Comparison of ENCODE assay signal across 8 mouse cellular contexts in genomic region chr11:87421760-87422201, GRCm38 (mm10). TPM values are rescaled to one million over a fixed set of nuclear protein-coding genes. Genes with fewer than 3 reads are reported as not detected.
DNase-seq lines count a peak whose midpoint lies in the region; ATAC-seq and TF ChIP-seq lines count a peak whose summit lies in the region.

No protein-coding gene starts in this region.

- H3K36me3 ChIP-seq in forebrain, embryonic 12.5 days (replicated peaks), result no peaks in the 10 kb centered on the region
- no peaks in the 10 kb centered on the region for H3K36me3 ChIP-seq in midbrain, embryonic 11.5 days (ENCODE audit: control insufficient read depth, insufficient read depth, low read length)

- peaks cover 19% of the 10 kb centered on the region for H3K4me1 ChIP-seq in forebrain, embryonic 12.5 days
- H3K4me1 ChIP-seq in midbrain, embryonic 11.5 days (ENCODE audit: control insufficient read depth, insufficient read depth, low read length), result peaks cover 6% of the 10 kb centered on the region; the same call in 1 of the 2 replicates

- no peaks in the 10 kb centered on the region for H3K27me3 ChIP-seq in forebrain, embryonic 12.5 days
- H3K27me3 ChIP-seq in midbrain, embryonic 11.5 days (ENCODE audit: control insufficient read depth, insufficient read depth, low read length), result no peaks in the 10 kb centered on the region

- WGBS in forebrain, embryonic 12.5 days, result 33% methylated on average over 6 of the region's 6 CpGs
- WGBS in midbrain, embryonic 11.5 days, result 43% methylated on average over 6 of the region's 6 CpGs

- H3K9ac ChIP-seq in forebrain, embryonic 12.5 days, result peak overlapping the region; percentile 48
- peak overlapping the region; percentile 58 for H3K9ac ChIP-seq in midbrain, embryonic 11.5 days (ENCODE audit: low read length)

- intact Hi-C loops in gastrocnemius, adult 2 months (cut with DNase I), result loop anchor here (2.0 to 10.0 kb wide), 3 partner anchors 51 to 623 kb away; partner anchors contain the start of genes Mtmr4 and Srsf1

- no peak for TF ChIP-seq CTCF in gastrocnemius, adult 2 months (IDR thresholded peaks at IDR 0.05)

- H3K9me3 ChIP-seq in forebrain, embryonic 12.5 days, result no peaks in the 10 kb centered on the region
- no peaks in the 10 kb centered on the region for H3K9me3 ChIP-seq in midbrain, embryonic 11.5 days (ENCODE audit: control insufficient read depth, low read length)

- peak; percentile 40 for DNase-seq in gastrocnemius, adult 2 months
- no peak for DNase-seq in gastrocnemius, postnatal 4 days (ENCODE audit: low spot score in 2 of 2)
- peak; percentile 35 for DNase-seq in adipocyte (ENCODE audit: low spot score)
- peak; percentile 53 for DNase-seq in kidney, adult 9 months
- peak; percentile 87 for DNase-seq in midbrain, embryonic 11.5 days (ENCODE audit: low spot score, missing footprints)
- DNase-seq in spleen, adult 12 weeks (ENCODE audit: low spot score), result no peak
- DNase-seq in left cerebral cortex, adult 9 months (ENCODE audit: low spot score in 2 of 2), result no peak

- peak overlapping the region; percentile 72 for H3K4me3 ChIP-seq in gastrocnemius, adult 2 months
- H3K4me3 ChIP-seq in forebrain, embryonic 12.5 days (replicated peaks), result peak overlapping the region; percentile 31
- H3K4me3 ChIP-seq in midbrain, embryonic 11.5 days (ENCODE audit: low read depth, low read length), result peak overlapping the region; percentile 24; the same call in 1 of the 2 replicates

- ATAC-seq in forebrain, embryonic 12.5 days (ENCODE audit: low FRiP score), result no peak
- ATAC-seq in midbrain, embryonic 11.5 days (ENCODE audit: low FRiP score), result no peak

- H3K27ac ChIP-seq in gastrocnemius, adult 2 months, result peak overlapping the region; percentile 97
- H3K27ac ChIP-seq in forebrain, embryonic 12.5 days, result peak overlapping the region; percentile 80
- peak overlapping the region; percentile 58; the same call in 1 of the 2 replicates for H3K27ac ChIP-seq in midbrain, embryonic 11.5 days (ENCODE audit: low read depth, low read length)

- H3K4me2 ChIP-seq in forebrain, embryonic 12.5 days, result peak overlapping the region; percentile 51
- H3K4me2 ChIP-seq in midbrain, embryonic 11.5 days, result peak overlapping the region; percentile 46

RNA-seq across cellular contexts. Expression of gene Tex14, which starts 16.9 kb away (rescaled TPM):
- total RNA-seq in gastrocnemius, adult 2 months (2021), result not detected
- total RNA-seq in gastrocnemius, postnatal 4 days (2021), result 1 to 10 TPM; 1.0 to 1.3 TPM
- polyA plus RNA-seq in forebrain, embryonic 12.5 days (2016; fragmentation: Nextera tagmentation; extraction: Ambion mirVana), result 0.35 and 0.42 TPM in 2 replicates
- 0.21 and 0.30 TPM in 2 replicates for polyA plus RNA-seq in midbrain, embryonic 11.5 days (2014; fragmentation: Nextera tagmentation; extraction: Ambion mirVana)

RNA-seq across cellular contexts. Expression of gene Rad51c, which starts 17.0 kb away (rescaled TPM):
- total RNA-seq in gastrocnemius, adult 2 months (2021), result under 1 TPM; 0.26 to 0.45 TPM
- 1 to 10 TPM; 3.9 to 4.6 TPM for total RNA-seq in gastrocnemius, postnatal 4 days (2021)
- polyA plus RNA-seq in forebrain, embryonic 12.5 days (2016; fragmentation: Nextera tagmentation; extraction: Ambion mirVana), result 11.8 and 12.1 TPM in 2 replicates
- polyA plus RNA-seq in midbrain, embryonic 11.5 days (2014; fragmentation: Nextera tagmentation; extraction: Ambion mirVana), result 13.6 and 15.7 TPM in 2 replicates

Comparison
In these comparisons a context has a peak if more than half of its experiments do, and no peak if none do; other contexts are left out.
1. DNase-seq: peak in gastrocnemius, adult 2 months (single experiment), adipocyte (single experiment), kidney, adult 9 months (single experiment) and midbrain, embryonic 11.5 days (single experiment); none in gastrocnemius, postnatal 4 days (0 of 2), spleen, adult 12 weeks (single experiment) and left cerebral cortex, adult 9 months (0 of 2).
2. Peak in every context shown above with its lines, with median percentiles within 50 percentile points of each other: H3K27ac ChIP-seq and H3K4me3 ChIP-seq.